Mouse (Mus musculus): ENCODE measurements around the gene Exoc1. TPM values are rescaled to one million over a fixed set of nuclear protein-coding genes. Genes with fewer than 3 reads are reported as not detected.
A peak's percentile ranks its signal among the peaks of the same experiment; 100 is the strongest.

The Exoc1 gene
- total and polyA plus RNA-seq, 3 experiments = 34.2 to 40.8 TPM; not detected in 1

DNA sequence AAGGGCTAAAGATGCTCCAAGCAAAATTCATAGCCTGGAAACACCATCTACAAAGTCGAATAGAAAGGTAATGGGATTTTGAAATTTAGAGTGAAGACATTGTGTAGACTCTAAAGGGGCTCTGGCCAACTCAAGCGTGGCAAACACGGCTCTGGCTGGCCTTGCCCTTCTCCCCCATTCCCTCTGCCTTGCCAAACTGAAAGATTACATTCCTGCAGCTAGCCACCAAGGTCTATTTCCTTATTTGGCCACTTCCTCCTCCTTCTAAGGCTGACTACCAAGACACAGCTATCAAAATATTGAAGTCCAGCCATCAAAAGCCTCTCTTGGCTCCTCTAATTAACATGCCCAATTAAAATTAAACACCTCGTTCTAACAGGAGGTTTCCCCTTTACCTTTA lies 4.0 kb upstream of the Exoc1 start:
- H3K4me3 ChIP-seq (ENCODE audit: control insufficient read depth in 1 of 2, insufficient read depth in 1 of 2, low read depth in 2 of 2, low read length in 2 of 2) = peak overlapping the region; percentile 35 to 60
- peaks cover 7% of the 10 kb centered on the region for H3K79me2 ChIP-seq (ENCODE audit: control insufficient read depth, insufficient read depth, low read length, poor library complexity)
- H3K36me3 ChIP-seq (ENCODE audit: control insufficient read depth in 1 of 2, insufficient read depth in 2 of 2, low read length in 2 of 2) = peaks cover 0 to 19% of the 10 kb centered on the region in 2 experiments; a peak in 2 of 4 replicates
- DNase-seq (ENCODE audit: low read depth, low spot score) = peak; percentile 59
- H3K9me3 ChIP-seq (replicated peaks; ENCODE audit: insufficient read depth, low read length) = no peaks in the 10 kb centered on the region
- peak overlapping the region; percentile 43 for H3K9ac ChIP-seq (ENCODE audit: control insufficient read depth, low read depth, low read length, poor library complexity, severe bottlenecking)
- H3K27me3 ChIP-seq (ENCODE audit: control insufficient read depth in 1 of 2, insufficient read depth in 2 of 2, low read length in 2 of 2) = no peaks in the 10 kb centered on the region; a peak in 1 of 4 replicates
- TF ChIP-seq UBTF (IDR thresholded peaks at IDR 0.05; ENCODE audit: borderline replicate concordance, insufficient read depth, low read depth, low read length) = no peak
- 0 out of 2 replicates have a peak overlapping the region, but pooled peaks have one; percentile 6 for H3K27ac ChIP-seq (ENCODE audit: control insufficient read depth, low read depth, low read length)
- H3K4me1 ChIP-seq (ENCODE audit: control insufficient read depth in 1 of 2, insufficient read depth in 2 of 2, low read length in 2 of 2) = peaks cover 6 to 8% of the 10 kb centered on the region in 2 experiments

DNA sequence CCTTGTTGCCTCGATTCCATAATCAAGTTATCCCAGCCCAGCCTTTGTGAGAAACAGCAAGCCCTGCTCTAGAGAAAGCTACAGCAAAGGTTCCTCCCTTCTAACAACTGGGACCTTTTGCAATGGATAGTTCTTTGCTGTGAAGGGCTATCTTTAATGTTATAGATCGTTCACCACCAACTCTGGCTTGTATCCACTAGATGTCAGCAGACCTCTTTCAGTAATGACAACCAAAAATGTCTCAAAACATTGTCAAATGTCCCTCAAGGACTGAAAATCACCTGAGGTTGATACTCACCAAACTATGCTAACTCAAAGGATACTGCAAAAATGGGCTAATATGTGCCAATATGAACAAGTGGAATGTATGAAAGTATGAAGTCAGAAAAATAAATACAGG lies 3.3 kb upstream of the Exoc1 start:
- Histone ChIP-seq H3K27ac (ENCODE audit: control insufficient read depth, low read depth, low read length) (no peak overlapping the region), H3K4me1 (ENCODE audit: control insufficient read depth in 1 of 2, insufficient read depth in 2 of 2, low read length in 2 of 2) (peaks cover 8 to 11% of the 10 kb centered on the region in 2 experiments)
- TF ChIP-seq E2F4 (IDR thresholded peaks at IDR 0.05; ENCODE audit: borderline replicate concordance, low read depth, low read length) (no peak), TBP (IDR thresholded peaks at IDR 0.05; ENCODE audit: low read depth, low read length) (peak; percentile 40; the same call in 1 of the 2 replicates), EP300 (IDR thresholded peaks at IDR 0.05; ENCODE audit: low read depth in 1 of 2, low read length in 2 of 2) (no peak), POLR2A (IDR thresholded peaks at IDR 0.05; ENCODE audit: control insufficient read depth in 1 of 2, insufficient read depth in 1 of 2, low read depth in 1 of 2, low read length in 2 of 2, poor library complexity in 1 of 2) (no peak), SIN3A (IDR thresholded peaks at IDR 0.05; ENCODE audit: low read length) (peak; percentile 70; the same call in 1 of the 2 replicates), MAFK (IDR thresholded peaks at IDR 0.05; ENCODE audit: borderline replicate concordance, low read depth, low read length) (no peak), MEF2A (IDR thresholded peaks at IDR 0.05; ENCODE audit: extremely low read depth, insufficient replicate concordance, low read depth, low read length, poor library complexity, severe bottlenecking) (no peak), RCOR1 (IDR thresholded peaks at IDR 0.05; ENCODE audit: low read depth, low read length) (no peak), HCFC1 (IDR thresholded peaks at IDR 0.05; ENCODE audit: low read depth, low read length) (0 out of 2 replicates have a peak, but pooled peaks have one; percentile 22), ZMIZ1 (IDR thresholded peaks at IDR 0.05; ENCODE audit: low read depth, low read length) (no peak), JUND (IDR thresholded peaks at IDR 0.05; ENCODE audit: low read depth, low read length) (no peak), ELF1 (IDR thresholded peaks at IDR 0.05; ENCODE audit: low read depth, low read length) (no peak), ZC3H11A (IDR thresholded peaks at IDR 0.05; ENCODE audit: low read depth, low read length) (peak; percentile 80), TAL1 (IDR thresholded peaks at IDR 0.05; ENCODE audit: low read length) (no peak), MAZ (IDR thresholded peaks at IDR 0.05; ENCODE audit: low read depth, low read length) (0 out of 2 replicates have a peak, but pooled peaks have one; percentile 25), SMC3 (IDR thresholded peaks at IDR 0.05; ENCODE audit: low read depth, low read length) (peak; percentile 76), CTCF (IDR thresholded peaks at IDR 0.05 in 2 of 3, conservative IDR thresholded peaks at IDR 0.05 in 1 of 3; ENCODE audit: control insufficient read depth in 1 of 3, insufficient read depth in 1 of 3, low read depth in 2 of 3, low read length in 3 of 3, poor library complexity in 1 of 3, severe bottlenecking in 1 of 3) (peak in 2 of 3 experiments; percentile 68 to 92; a peak in 4 of 6 replicates), ETS1 (IDR thresholded peaks at IDR 0.05; ENCODE audit: low read depth, low read length) (no peak), GATA1 (IDR thresholded peaks at IDR 0.05; ENCODE audit: low read depth, low read length) (peak; percentile 38; the same call in 1 of the 2 replicates), GABPA (IDR thresholded peaks at IDR 0.05; ENCODE audit: low read depth, low read length) (no peak), RAD21 (IDR thresholded peaks at IDR 0.05; ENCODE audit: low read depth, low read length) (peak; percentile 92), MXI1 (IDR thresholded peaks at IDR 0.05; ENCODE audit: low read depth, low read length) (no peak), USF1 (IDR thresholded peaks at IDR 0.05; ENCODE audit: low read depth, low read length) (0 out of 2 replicates have a peak, but pooled peaks have one; percentile 6)

More for the DNA sequence above, 3.3 kb upstream of the Exoc1 start:
- Histone ChIP-seq H3K27me3 (ENCODE audit: control insufficient read depth in 1 of 2, insufficient read depth in 2 of 2, low read length in 2 of 2) (no peaks in the 10 kb centered on the region), H3K9me3 (replicated peaks; ENCODE audit: insufficient read depth, low read length) (no peaks in the 10 kb centered on the region), H3K4me3 (ENCODE audit: control insufficient read depth in 1 of 2, insufficient read depth in 1 of 2, low read depth in 2 of 2, low read length in 2 of 2) (peak overlapping the region; percentile 35 to 60), H3K79me2 (ENCODE audit: control insufficient read depth, insufficient read depth, low read length, poor library complexity) (peaks cover 11% of the 10 kb centered on the region), H3K9ac (ENCODE audit: control insufficient read depth, low read depth, low read length, poor library complexity, severe bottlenecking) (peak overlapping the region; percentile 43), H3K36me3 (ENCODE audit: control insufficient read depth in 1 of 2, insufficient read depth in 2 of 2, low read length in 2 of 2) (peaks cover 0 to 26% of the 10 kb centered on the region in 2 experiments; a peak in 2 of 4 replicates)
- peak; percentile 76 for DNase-seq (ENCODE audit: low read depth, low spot score)
